In genomic region chr10:127620406-127621190, GRCm38 (mm10) we compare ENCODE assay signal across 7 mouse cellular contexts. TPM values are rescaled to one million over a fixed set of nuclear protein-coding genes. Genes with fewer than 3 reads are reported as not detected.
DNase-seq lines count a peak whose midpoint lies in the region; ATAC-seq and TF ChIP-seq lines count a peak whose summit lies in the region.

Gene Lrp1 (minus strand): TSS chr10:127621148.

- 2% methylated on average over 25 of the region's 32 CpGs for WGBS in kidney, postnatal 0 days
- 7% methylated on average over 27 of the region's 32 CpGs for WGBS in liver, embryonic 13.5 days (ENCODE audit: insufficient replicate concordance)

- in situ Hi-C loops in ES-E14 (cut with MboI; ENCODE audit: low sequenced_read_pairs in 2 of 2, unreplicated experiment in 2 of 2) = no loop called here

- H3K4me3 ChIP-seq in ES-E14 (ENCODE audit: insufficient read depth in 1 of 2, low read depth in 1 of 2, low read length in 2 of 2, poor library complexity in 1 of 2, severe bottlenecking in 1 of 2) = peak within 1 kb of the TSS; percentile 66 to 72
- H3K4me3 ChIP-seq in kidney, postnatal 0 days (replicated peaks; ENCODE audit: low read depth, low read length) = peak within 1 kb of the TSS; percentile 53
- H3K4me3 ChIP-seq in liver, embryonic 13.5 days (replicated peaks) = peak within 1 kb of the TSS; percentile 58

- H3K9me3 ChIP-seq in ES-E14 (ENCODE audit: control insufficient read depth, insufficient read depth, low read depth, low read length) = no peaks in the 10 kb centered on the region
- no peaks in the 10 kb centered on the region for H3K9me3 ChIP-seq in kidney, postnatal 0 days (replicated peaks; ENCODE audit: low read length)
- H3K9me3 ChIP-seq in liver, embryonic 13.5 days (replicated peaks) = no peaks in the 10 kb centered on the region

- H3K4me1 ChIP-seq in ES-E14 (ENCODE audit: control insufficient read depth in 2 of 2, insufficient read depth in 2 of 2, low read length in 2 of 2, poor library complexity in 1 of 2) = peaks cover 6 to 19% of the 10 kb centered on the region in 2 experiments; a peak in 3 of 4 replicates
- peaks cover 18% of the 10 kb centered on the region for H3K4me1 ChIP-seq in kidney, postnatal 0 days (replicated peaks; ENCODE audit: insufficient read depth, low read length)
- peaks cover 37% of the 10 kb centered on the region for H3K4me1 ChIP-seq in liver, embryonic 13.5 days (replicated peaks)

- no peaks in the 10 kb centered on the region for H3K36me3 ChIP-seq in ES-E14 (ENCODE audit: control insufficient read depth, insufficient read depth, low read length, poor library complexity, severe bottlenecking)
- no peaks in the 10 kb centered on the region for H3K36me3 ChIP-seq in kidney, postnatal 0 days (ENCODE audit: insufficient read depth, low read length)
- H3K36me3 ChIP-seq in liver, embryonic 13.5 days = no peaks in the 10 kb centered on the region

- 0 out of 2 replicates have a peak, but pooled peaks have one; percentile 6 for TF ChIP-seq CTCF in kidney, postnatal 0 days (IDR thresholded peaks at IDR 0.05; ENCODE audit: low read depth)

- no peak for DNase-seq in ES-E14 (ENCODE audit: low read depth, low spot score)
- DNase-seq in embryo, embryonic 11 days = peak; percentile 81
- peak in 1 of 2 experiments; percentile 62 for DNase-seq in heart, adult 18-20 months
- peak; percentile 71 for DNase-seq in kidney, postnatal 0 days (ENCODE audit: low spot score)
- no peak for DNase-seq in liver, embryonic 13.5 days
- peak; percentile 63 for DNase-seq in retina, embryonic 14.5 days (ENCODE audit: low spot score)

- H3K9ac ChIP-seq in ES-E14 (ENCODE audit: insufficient read depth, low read depth, low read length, poor library complexity, severe bottlenecking) = peak within 1 kb of the TSS; percentile 61; the same call in 1 of the 2 replicates
- H3K9ac ChIP-seq in kidney, postnatal 0 days (ENCODE audit: low read depth, low read length) = peak within 1 kb of the TSS; percentile 58
- H3K9ac ChIP-seq in liver, embryonic 13.5 days = peak within 1 kb of the TSS; percentile 59

- H3K27ac ChIP-seq in ES-E14 (ENCODE audit: insufficient read depth, low read depth, low read length, poor library complexity, severe bottlenecking) = peak within 1 kb of the TSS; percentile 43; the same call in 1 of the 2 replicates
- peak within 1 kb of the TSS; percentile 95 for H3K27ac ChIP-seq in kidney, postnatal 0 days
- peak within 1 kb of the TSS; percentile 81 for H3K27ac ChIP-seq in liver, embryonic 13.5 days

- peak within 1 kb of the TSS; percentile 95 for H3K4me2 ChIP-seq in kidney, postnatal 0 days (ENCODE audit: low read length)
- H3K4me2 ChIP-seq in liver, embryonic 13.5 days = peak within 1 kb of the TSS; percentile 73

- H3K27me3 ChIP-seq in kidney, postnatal 0 days (ENCODE audit: insufficient read depth, low read length) = no peaks in the 10 kb centered on the region
- peaks cover 70% of the 10 kb centered on the region for H3K27me3 ChIP-seq in liver, embryonic 13.5 days

- ATAC-seq in CD4-positive, CD25-positive, alpha-beta regulatory T cell, adult 4 months = peak; percentile 39
- peak; percentile 59 for ATAC-seq in kidney, postnatal 0 days (replicated peaks; ENCODE audit: low FRiP score, low read depth)
- peak; percentile 35; the same call in 1 of the 2 replicates for ATAC-seq in liver, embryonic 13.5 days (ENCODE audit: low read depth)

TF ChIP-seq in ES-E14, 5 proteins besides CTCF, POLR2A, EP300 and RAD21:
- TF ChIP-seq HCFC1 (IDR thresholded peaks at IDR 0.05; ENCODE audit: borderline replicate concordance, insufficient read depth, low read length) (no peak), MAFK (IDR thresholded peaks at IDR 0.05; ENCODE audit: insufficient read depth, low read depth, low read length) (no peak), CHD2 (IDR thresholded peaks at IDR 0.05; ENCODE audit: low read depth, low read length) (no peak), ZNF384 (IDR thresholded peaks at IDR 0.05; ENCODE audit: low read depth, low read length) (no peak), ZC3H11A (IDR thresholded peaks at IDR 0.05; ENCODE audit: borderline replicate concordance, low read depth, low read length) (no peak)

RNA-seq across cellular contexts. Expression of gene Lrp1, which starts in this region (rescaled TPM):
- polyA plus RNA-seq in CD4-positive, CD25-positive, alpha-beta regulatory T cell, adult 4 months (2017; shearing (Covaris generic)) = under 1 TPM; 0.30 to 0.96 TPM
- 69.6 and 91.4 TPM in 2 replicates for total RNA-seq in ES-E14 (2012; rRNA removed)
- total RNA-seq in heart, adult 18-20 months (2021) = 10 to 100 TPM; 65.2 to 69.7 TPM
- 42.6 and 44.5 TPM in 2 replicates for polyA plus RNA-seq in kidney, postnatal 0 days (2015; fragmentation: Nextera tagmentation; extraction: Ambion mirVana)
- polyA plus RNA-seq in liver, embryonic 13.5 days (2015; fragmentation: Nextera tagmentation; extraction: Ambion mirVana) = 15.1 and 16.9 TPM in 2 replicates

Comparison
In these comparisons a context has a peak if more than half of its experiments do, and no peak if none do; other contexts are left out.
1. Peak in ATAC-seq in CD4-positive, CD25-positive, alpha-beta regulatory T cell, adult 4 months; RNA of the gene not detected or under 1 TPM.
2. DNase-seq: peak in embryo, embryonic 11 days (single experiment), kidney, postnatal 0 days (single experiment) and retina, embryonic 14.5 days (single experiment); none in ES-E14 (single experiment) and liver, embryonic 13.5 days (single experiment).
3. H3K27ac ChIP-seq: peak in every context shown above with its lines; median percentile 95 in kidney, postnatal 0 days; 81 in liver, embryonic 13.5 days; 43 in ES-E14.
4. Peak in every context shown above with its lines, with median percentiles within 50 percentile points of each other: ATAC-seq, H3K4me3 ChIP-seq and H3K9ac ChIP-seq.